Mouse (Mus musculus): ENCODE measurements at regions not wholly inside any gene's neighbourhood (a gene's known extent, or its start where the extent isn't known, plus 50 kb on each side); places are given as distances from the start of the nearest gene placed in this dataset.

DNA sequence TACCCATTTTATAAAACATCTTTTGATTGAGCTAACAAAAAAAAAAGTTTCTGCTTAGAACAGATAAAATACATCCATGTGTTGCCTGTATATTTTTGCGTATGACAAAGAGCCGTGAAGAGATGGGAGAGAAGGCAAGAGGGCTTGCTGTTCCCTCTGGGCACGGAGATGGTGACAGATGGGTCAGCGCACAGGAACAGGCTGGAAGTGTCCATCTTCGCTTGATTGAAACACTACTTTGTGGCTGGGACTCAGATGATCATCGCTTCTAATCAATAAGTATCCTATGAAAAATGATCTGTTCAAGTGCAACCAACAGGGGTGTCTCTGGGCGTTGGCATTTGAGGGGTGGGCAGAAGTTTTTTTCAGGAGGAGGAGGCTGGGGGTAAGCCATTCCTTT, 75.7 kb upstream of the Zbtb18 start:
- TF ChIP-seq CTCF (IDR thresholded peaks at IDR 0.05; ENCODE audit: borderline replicate concordance, insufficient read depth, low read depth, low read length) (no peak), POLR2A (IDR thresholded peaks at IDR 0.05; ENCODE audit: borderline replicate concordance, insufficient read depth, low read length) (no peak)

All from cerebellum, adult 2 months (tissue).